Mouse (Mus musculus): ENCODE results near the gene Fance.
A peak's percentile ranks its signal among the peaks of the same experiment; 100 is the strongest.

- peak; percentile 27 for TF ChIP-seq CTCF (IDR thresholded peaks at IDR 0.05; ENCODE audit: low read depth)
- no peak for TF ChIP-seq EP300 (IDR thresholded peaks at IDR 0.05; ENCODE audit: low read depth)
These were observed 38.6 kb upstream of the Fance start for GRCm38 (mm10) chr17:28274739-28275138.
